23 mouse cellular contexts compared by ENCODE assay signal in the genomic region with DNA sequence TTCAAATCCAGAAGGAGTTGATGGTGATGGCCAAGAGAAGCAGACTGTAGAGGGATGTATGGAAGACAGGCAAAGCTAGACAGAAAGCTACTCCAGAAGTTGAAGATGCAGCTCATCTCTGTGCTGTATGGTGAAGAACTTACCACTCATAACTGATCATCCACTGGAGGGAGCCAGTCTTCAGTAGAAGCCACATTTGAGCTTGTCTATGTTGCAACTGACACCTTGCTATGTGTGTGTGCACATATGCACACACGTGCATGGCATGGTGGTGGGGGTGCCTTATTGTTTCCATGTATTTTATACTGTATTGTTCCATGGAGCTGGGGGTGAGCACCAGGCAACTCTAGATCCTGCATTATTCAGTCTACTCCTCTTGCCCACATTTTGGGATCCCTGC. TPM values are rescaled to one million over a fixed set of nuclear protein-coding genes. Genes with fewer than 3 reads are reported as not detected.
DNase-seq lines count a peak whose midpoint lies in the region; ATAC-seq and TF ChIP-seq lines count a peak whose summit lies in the region.
"Had no signal": no experiment of that assay in that cellular context is flagged by ENCODE, and none has a peak within 500 bp of the region (broad histone marks: within the 10 kb centered on the region; RNA-seq: fewer than 3 reads in every experiment).

No protein-coding gene starts in this region.

- no peaks in the 10 kb centered on the region for H3K4me1 ChIP-seq in heart, adult 2 months (ENCODE audit: control insufficient read depth, insufficient read depth, low read length)
- H3K4me1 ChIP-seq in liver, postnatal 0 days (ENCODE audit: insufficient read depth), result no peaks in the 10 kb centered on the region
- no peaks in the 10 kb centered on the region for H3K4me1 ChIP-seq in liver, embryonic 11.5 days (replicated peaks; ENCODE audit: control insufficient read depth, insufficient read depth, low read length)
- H3K4me1 ChIP-seq: embryonic facial prominence, embryonic 13.5 days; heart, embryonic 12.5 days; stomach, embryonic 15.5 days had no signal

- H3K9ac ChIP-seq in heart, adult 2 months (ENCODE audit: low read depth, low read length), result no peak overlapping the region
- H3K9ac ChIP-seq in liver, postnatal 0 days (replicated peaks), result no peak overlapping the region
- H3K9ac ChIP-seq in liver, embryonic 11.5 days (ENCODE audit: low read depth, low read length), result no peak overlapping the region
- H3K9ac ChIP-seq: embryonic facial prominence, embryonic 13.5 days; heart, embryonic 12.5 days; stomach, embryonic 15.5 days had no signal

- DNase-seq in heart, adult 2 months, result no peak
- DNase-seq in heart, postnatal 14 days, result no peak
- DNase-seq in liver, postnatal 0 days, result no peak
- no peak for DNase-seq in liver, embryonic 11.5 days (ENCODE audit: low spot score)
- peak; percentile 2 for DNase-seq in induced T-regulatory cell, adult 2 months (ENCODE audit: low read depth)
- DNase-seq in thymus, postnatal 4 days, result no peak
- no peak for DNase-seq in heart, postnatal 25 days (ENCODE audit: low spot score)
- DNase-seq: adrenal gland, postnatal 14 days; cerebellum, adult 9-10 months; gastrocnemius, postnatal 25 days; heart, postnatal 4 days; spleen, adult 18-20 months had no signal

- H3ac ChIP-seq in C2C12 (ENCODE audit: control insufficient read depth, insufficient read length, low read depth), result no peak overlapping the region

- no peak overlapping the region for H3K4me2 ChIP-seq in liver, postnatal 0 days (ENCODE audit: low read depth, low read length)
- H3K4me2 ChIP-seq in liver, embryonic 11.5 days, result no peak overlapping the region
- H3K4me2 ChIP-seq: embryonic facial prominence, embryonic 13.5 days; heart, embryonic 12.5 days; stomach, embryonic 15.5 days had no signal

- no peak for ATAC-seq in liver, postnatal 0 days
- ATAC-seq in liver, embryonic 11.5 days (replicated peaks; ENCODE audit: low FRiP score), result no peak
- ATAC-seq: midbrain, embryonic 16.5 days had no signal

- H3K9me3 ChIP-seq in liver, postnatal 0 days (ENCODE audit: low read length), result no peaks in the 10 kb centered on the region
- no peaks in the 10 kb centered on the region for H3K9me3 ChIP-seq in liver, embryonic 11.5 days (ENCODE audit: control insufficient read depth, low read length)
- H3K9me3 ChIP-seq: embryonic facial prominence, embryonic 13.5 days; heart, embryonic 12.5 days; stomach, embryonic 15.5 days had no signal

- intact Hi-C loops in heart, adult 2 months (cut with DNase I), result no loop called here
- intact Hi-C loops in heart, postnatal 14 days (cut with DNase I), result no loop called here
- intact Hi-C loops in heart, postnatal 25 days (cut with DNase I), result no loop called here

- TF ChIP-seq POLR2A in heart, adult 2 months (IDR thresholded peaks at IDR 0.05; ENCODE audit: insufficient read depth, low read depth, low read length), result no peak

- TF ChIP-seq EP300 in heart, adult 2 months (IDR thresholded peaks at IDR 0.05; ENCODE audit: insufficient read depth, low read depth, low read length), result no peak
- no peak for TF ChIP-seq EP300 in liver, postnatal 0 days (IDR thresholded peaks at IDR 0.05; ENCODE audit: low read depth)

- H3K79me2 ChIP-seq in heart, adult 2 months (replicated peaks; ENCODE audit: control insufficient read depth, insufficient read depth, low read length), result no peaks in the 10 kb centered on the region
- H3K79me2 ChIP-seq in C2C12 (ENCODE audit: control insufficient read depth, insufficient read depth), result no peaks in the 10 kb centered on the region

- H3K4me3 ChIP-seq in heart, adult 2 months, result no peak overlapping the region
- no peak overlapping the region for H3K4me3 ChIP-seq in liver, postnatal 0 days (ENCODE audit: low read depth, low read length)
- H3K4me3 ChIP-seq in liver, embryonic 11.5 days (ENCODE audit: low read depth, low read length), result no peak overlapping the region
- H3K4me3 ChIP-seq in C2C12 (ENCODE audit: insufficient read depth, poor library complexity, severe bottlenecking), result no peak overlapping the region
- H3K4me3 ChIP-seq: embryonic facial prominence, embryonic 13.5 days; heart, embryonic 12.5 days; stomach, embryonic 15.5 days had no signal

- peak; percentile 14; the same call in 1 of the 2 replicates for TF ChIP-seq CTCF in heart, adult 2 months (IDR thresholded peaks at IDR 0.05)
- peak; percentile 37; the same call in 1 of the 2 replicates for TF ChIP-seq CTCF in liver, postnatal 0 days (IDR thresholded peaks at IDR 0.05; ENCODE audit: low read depth)
- no peak for TF ChIP-seq CTCF in C2C12 (IDR thresholded peaks at IDR 0.05; ENCODE audit: control insufficient read depth, insufficient read depth, insufficient read length)

- no peaks in the 10 kb centered on the region for H3K79me3 ChIP-seq in C2C12 (ENCODE audit: low read depth)

- H3K36me3 ChIP-seq in heart, adult 2 months (ENCODE audit: control insufficient read depth, insufficient read depth, low read length), result no peaks in the 10 kb centered on the region
- H3K36me3 ChIP-seq in liver, postnatal 0 days (replicated peaks; ENCODE audit: insufficient read depth, low read length), result no peaks in the 10 kb centered on the region
- no peaks in the 10 kb centered on the region for H3K36me3 ChIP-seq in liver, embryonic 11.5 days (ENCODE audit: control insufficient read depth, insufficient read depth, low read length)
- H3K36me3 ChIP-seq in C2C12 (ENCODE audit: control insufficient read depth, insufficient read depth), result no peaks in the 10 kb centered on the region
- H3K36me3 ChIP-seq: embryonic facial prominence, embryonic 13.5 days; heart, embryonic 12.5 days; stomach, embryonic 15.5 days had no signal

- H3K27ac ChIP-seq in heart, adult 2 months, result no peak overlapping the region
- no peak overlapping the region for H3K27ac ChIP-seq in liver, postnatal 0 days (ENCODE audit: low read depth)
- no peak overlapping the region for H3K27ac ChIP-seq in liver, embryonic 11.5 days (ENCODE audit: low read depth, low read length)
- H3K27ac ChIP-seq: embryonic facial prominence, embryonic 13.5 days; stomach, embryonic 15.5 days had no signal

- WGBS in heart, adult 2 months, result 86% methylated on average over 1 of the region's 1 CpGs
- WGBS in liver, postnatal 0 days (ENCODE audit: insufficient replicate concordance), result 44% methylated on average over 1 of the region's 1 CpGs
- WGBS in liver, embryonic 11.5 days, result 50% methylated on average over 1 of the region's 1 CpGs

- no peaks in the 10 kb centered on the region for H3K27me3 ChIP-seq in heart, adult 2 months (ENCODE audit: control insufficient read depth, insufficient read depth, low read length)
- no peaks in the 10 kb centered on the region for H3K27me3 ChIP-seq in liver, postnatal 0 days (ENCODE audit: insufficient read depth, low read length)
- no peaks in the 10 kb centered on the region for H3K27me3 ChIP-seq in liver, embryonic 11.5 days (replicated peaks; ENCODE audit: control insufficient read depth, insufficient read depth, low read length)
- H3K27me3 ChIP-seq in C2C12 (ENCODE audit: control insufficient read depth, insufficient read depth, insufficient read length), result no peaks in the 10 kb centered on the region
- H3K27me3 ChIP-seq: embryonic facial prominence, embryonic 13.5 days; heart, embryonic 12.5 days; stomach, embryonic 15.5 days had no signal

TF ChIP-seq in C2C12, 6 proteins besides CTCF, POLR2A, EP300 and RAD21:
- peak; percentile 42 for TF ChIP-seq CEBPB (IDR thresholded peaks at IDR 0.05; ENCODE audit: low read depth)
- TF ChIP-seq MYOG (IDR thresholded peaks at IDR 0.05; ENCODE audit: control insufficient read depth, extremely low read depth, insufficient read length), result no peak

RNA-seq across cellular contexts. Expression of gene Ccl11, which starts 14.8 kb away (rescaled TPM):
- total RNA-seq in heart, adult 2 months (2021), result 1 to 10 TPM; 1.7 to 3.6 TPM
- 3.1 and 5.9 TPM in 2 replicates for polyA plus RNA-seq in heart, adult 2 months (2012; rRNA removed)
- total RNA-seq in heart, postnatal 14 days (2021), result under 1 TPM; 0.54 to 0.79 TPM
- 0.09 TPM in 1 of 2 replicates, not detected in the other for polyA plus RNA-seq in liver, postnatal 0 days (2015; fragmentation: Nextera tagmentation; extraction: Ambion mirVana)
- not detected in 2 replicates for polyA plus RNA-seq in liver, embryonic 11.5 days (2014; fragmentation: Nextera tagmentation; extraction: Ambion mirVana)
- 0.04 TPM for polyA plus RNA-seq in C2C12 (2012; fragmentation: generic; extraction: Trizol)
- total RNA-seq in heart, postnatal 25 days (2021), result 1 to 10 TPM in 1 of 2 experiments, under 1 TPM in 1; 0.48 to 1.9 TPM
- total RNA-seq: MEL had no signal

RNA-seq across cellular contexts. Expression of gene Ccl7, which starts 26.9 kb away (rescaled TPM):
- 1 to 10 TPM in 1 of 2 experiments, under 1 TPM in 1; 0.68 to 1.7 TPM for total RNA-seq in heart, adult 2 months (2021)
- 1.1 and 1.4 TPM in 2 replicates for polyA plus RNA-seq in heart, adult 2 months (2012; rRNA removed)
- under 1 TPM; 0.39 to 0.48 TPM for total RNA-seq in heart, postnatal 14 days (2021)
- 0.51 and 1.1 TPM in 2 replicates for polyA plus RNA-seq in liver, postnatal 0 days (2015; fragmentation: Nextera tagmentation; extraction: Ambion mirVana)
- polyA plus RNA-seq in liver, embryonic 11.5 days (2014; fragmentation: Nextera tagmentation; extraction: Ambion mirVana), result 0.36 and 0.39 TPM in 2 replicates
- 14.8 TPM for polyA plus RNA-seq in C2C12 (2012; fragmentation: generic; extraction: Trizol)
- under 1 TPM; 0.78 to 0.88 TPM for total RNA-seq in heart, postnatal 25 days (2021)
- total RNA-seq: adrenal gland, postnatal 14 days; MEL had no signal

RNA-seq across cellular contexts. Expression of gene Ccl12, which starts 29.3 kb away (rescaled TPM):
- total RNA-seq in heart, adult 2 months (2021), result 1 to 10 TPM in 1 of 2 experiments, not detected in 1; 1.9 TPM
- polyA plus RNA-seq in heart, adult 2 months (2012; rRNA removed), result 1.7 and 1.8 TPM in 2 replicates
- under 1 TPM in 1 of 2 experiments, not detected in 1; 0.67 TPM for total RNA-seq in heart, postnatal 14 days (2021)
- polyA plus RNA-seq in liver, postnatal 0 days (2015; fragmentation: Nextera tagmentation; extraction: Ambion mirVana), result 0.88 and 1.4 TPM in 2 replicates
- polyA plus RNA-seq in liver, embryonic 11.5 days (2014; fragmentation: Nextera tagmentation; extraction: Ambion mirVana), result 0.38 TPM in 1 of 2 replicates, not detected in the other
- not detected for polyA plus RNA-seq in C2C12 (2012; fragmentation: generic; extraction: Trizol)
- under 1 TPM in 1 of 2 experiments, not detected in 1; 0.73 TPM for total RNA-seq in heart, postnatal 25 days (2021)
- total RNA-seq: adrenal gland, postnatal 14 days; gastrocnemius, postnatal 25 days; MEL had no signal

RNA-seq across cellular contexts. Expression of gene Gm17268, which starts 34.0 kb away (rescaled TPM):
- total RNA-seq in heart, adult 2 months (2021), result not detected
- not detected in 2 replicates for polyA plus RNA-seq in heart, adult 2 months (2012; rRNA removed)
- total RNA-seq in heart, postnatal 14 days (2021), result not detected
- polyA plus RNA-seq in liver, postnatal 0 days (2015; fragmentation: Nextera tagmentation; extraction: Ambion mirVana), result not detected in 2 replicates
- polyA plus RNA-seq in liver, embryonic 11.5 days (2014; fragmentation: Nextera tagmentation; extraction: Ambion mirVana), result not detected in 2 replicates
- not detected for polyA plus RNA-seq in C2C12 (2012; fragmentation: generic; extraction: Trizol)
- not detected for total RNA-seq in heart, postnatal 25 days (2021)
- total RNA-seq: adrenal gland, postnatal 14 days; gastrocnemius, postnatal 25 days; heart, postnatal 4 days; left cerebral cortex, postnatal 14 days; MEL had no signal
- polyA plus RNA-seq: embryonic facial prominence, embryonic 13.5 days; heart, embryonic 12.5 days; kidney, embryonic 16.5 days; limb, embryonic 14.5 days; liver, embryonic 16.5 days; midbrain, embryonic 16.5 days; stomach, embryonic 15.5 days; thymus, postnatal 0 days had no signal

RNA-seq across cellular contexts. Expression of gene Ccl2, which starts 37.0 kb away (rescaled TPM):
- 1 to 10 TPM; 1.1 to 1.6 TPM for total RNA-seq in heart, adult 2 months (2021)
- polyA plus RNA-seq in heart, adult 2 months (2012; rRNA removed), result 4.6 and 5.5 TPM in 2 replicates
- 1 to 10 TPM; 1.2 to 1.7 TPM for total RNA-seq in heart, postnatal 14 days (2021)
- polyA plus RNA-seq in liver, postnatal 0 days (2015; fragmentation: Nextera tagmentation; extraction: Ambion mirVana), result 1.8 and 2.5 TPM in 2 replicates
- 1.4 and 1.8 TPM in 2 replicates for polyA plus RNA-seq in liver, embryonic 11.5 days (2014; fragmentation: Nextera tagmentation; extraction: Ambion mirVana)
- polyA plus RNA-seq in C2C12 (2012; fragmentation: generic; extraction: Trizol), result 31.4 TPM
- 1 to 10 TPM; 1.2 to 1.3 TPM for total RNA-seq in heart, postnatal 25 days (2021)
- total RNA-seq: left cerebral cortex, postnatal 14 days had no signal
